Mouse (Mus musculus): ENCODE measurements at regions not wholly inside any gene's neighbourhood (a gene's known extent, or its start where the extent isn't known, plus 50 kb on each side); places are given as distances from the start of the nearest gene placed in this dataset.

- Histone ChIP-seq H3K4me1 (ENCODE audit: control insufficient read depth, insufficient read depth, low read length) (no peaks in the 10 kb centered on the region), H3K4me2 (ENCODE audit: low read depth, low read length) (no peak overlapping the region), H3K27me3 (ENCODE audit: control insufficient read depth, insufficient read depth, low read length) (no peaks in the 10 kb centered on the region), H3K9ac (replicated peaks; ENCODE audit: low read length) (no peak overlapping the region), H3K4me3 (ENCODE audit: low read depth, low read length) (no peak overlapping the region), H3K27ac (replicated peaks; ENCODE audit: low read depth, low read length) (no peak overlapping the region), H3K9me3 (replicated peaks; ENCODE audit: control insufficient read depth, low read length) (no peaks in the 10 kb centered on the region), H3K36me3 (replicated peaks; ENCODE audit: control insufficient read depth, insufficient read depth, low read depth, low read length) (no peaks in the 10 kb centered on the region)
- WGBS: 76% methylated on average over 7 of the region's 7 CpGs
- ATAC-seq (replicated peaks; ENCODE audit: insufficient number of reproducible peaks, low FRiP score, low TSS enrichment, low read depth) (no peak), DNase-seq (ENCODE audit: low spot score) (no peak)
These were observed 254.4 kb downstream of the Hlx start for GRCm38 (mm10) chr1:184478006-184478405.

GRCm38 (mm10) chr1:184462481-184463124 is 269.8 kb downstream of the Hlx start:
- Histone ChIP-seq H3K36me3 (replicated peaks; ENCODE audit: control insufficient read depth, insufficient read depth, low read depth, low read length) (no peaks in the 10 kb centered on the region), H3K4me1 (ENCODE audit: control insufficient read depth, insufficient read depth, low read length) (no peaks in the 10 kb centered on the region), H3K27me3 (ENCODE audit: control insufficient read depth, insufficient read depth, low read length) (no peaks in the 10 kb centered on the region), H3K9ac (replicated peaks; ENCODE audit: low read length) (no peak overlapping the region), H3K4me3 (ENCODE audit: low read depth, low read length) (no peak overlapping the region), H3K27ac (replicated peaks; ENCODE audit: low read depth, low read length) (no peak overlapping the region), H3K9me3 (replicated peaks; ENCODE audit: control insufficient read depth, low read length) (no peaks in the 10 kb centered on the region), H3K4me2 (ENCODE audit: low read depth, low read length) (no peak overlapping the region)
- WGBS: 60% methylated on average over 9 of the region's 9 CpGs
- no peak for ATAC-seq (replicated peaks; ENCODE audit: insufficient number of reproducible peaks, low FRiP score, low TSS enrichment, low read depth)
- no peak for DNase-seq (ENCODE audit: low spot score)

- Histone ChIP-seq H3K9me3 (replicated peaks; ENCODE audit: control insufficient read depth, low read length) (no peaks in the 10 kb centered on the region), H3K36me3 (replicated peaks; ENCODE audit: control insufficient read depth, insufficient read depth, low read depth, low read length) (no peaks in the 10 kb centered on the region), H3K27me3 (ENCODE audit: control insufficient read depth, insufficient read depth, low read length) (no peaks in the 10 kb centered on the region), H3K27ac (replicated peaks; ENCODE audit: low read depth, low read length) (no peak overlapping the region), H3K9ac (replicated peaks; ENCODE audit: low read length) (no peak overlapping the region), H3K4me3 (ENCODE audit: low read depth, low read length) (no peak overlapping the region), H3K4me2 (ENCODE audit: low read depth, low read length) (no peak overlapping the region), H3K4me1 (ENCODE audit: control insufficient read depth, insufficient read depth, low read length) (no peaks in the 10 kb centered on the region)
- DNase-seq (ENCODE audit: low spot score) (no peak), ATAC-seq (replicated peaks; ENCODE audit: insufficient number of reproducible peaks, low FRiP score, low TSS enrichment, low read depth) (no peak)
These were observed 271.0 kb downstream of the Hlx start for GRCm38 (mm10) chr1:184461411-184461810.

- DNase-seq (ENCODE audit: low spot score) (no peak), ATAC-seq (replicated peaks; ENCODE audit: insufficient number of reproducible peaks, low FRiP score, low TSS enrichment, low read depth) (no peak)
- no peak overlapping the region for H3K4me2 ChIP-seq (ENCODE audit: low read depth, low read length)
- H3K36me3 ChIP-seq (replicated peaks; ENCODE audit: control insufficient read depth, insufficient read depth, low read depth, low read length): no peaks in the 10 kb centered on the region
- H3K4me1 ChIP-seq (ENCODE audit: control insufficient read depth, insufficient read depth, low read length): no peaks in the 10 kb centered on the region
- H3K9me3 ChIP-seq (replicated peaks; ENCODE audit: control insufficient read depth, low read length): no peaks in the 10 kb centered on the region
- no peak overlapping the region for H3K4me3 ChIP-seq (ENCODE audit: low read depth, low read length)
- H3K27me3 ChIP-seq (ENCODE audit: control insufficient read depth, insufficient read depth, low read length): no peaks in the 10 kb centered on the region
- no peak overlapping the region for H3K27ac ChIP-seq (replicated peaks; ENCODE audit: low read depth, low read length)
- WGBS: 94% methylated on average over 8 of the region's 8 CpGs
- no peak overlapping the region for H3K9ac ChIP-seq (replicated peaks; ENCODE audit: low read length)
These were observed 275.7 kb downstream of the Hlx start for GRCm38 (mm10) chr1:184456727-184457126.

- no peak overlapping the region for H3K4me3 ChIP-seq (ENCODE audit: low read depth, low read length)
- ATAC-seq (replicated peaks; ENCODE audit: insufficient number of reproducible peaks, low FRiP score, low TSS enrichment, low read depth): no peak
- H3K9ac ChIP-seq (replicated peaks; ENCODE audit: low read length): no peak overlapping the region
- H3K36me3 ChIP-seq (replicated peaks; ENCODE audit: control insufficient read depth, insufficient read depth, low read depth, low read length): no peaks in the 10 kb centered on the region
- no peaks in the 10 kb centered on the region for H3K9me3 ChIP-seq (replicated peaks; ENCODE audit: control insufficient read depth, low read length)
- H3K27me3 ChIP-seq (ENCODE audit: control insufficient read depth, insufficient read depth, low read length): no peaks in the 10 kb centered on the region
- no peak overlapping the region for H3K4me2 ChIP-seq (ENCODE audit: low read depth, low read length)
- H3K4me1 ChIP-seq (ENCODE audit: control insufficient read depth, insufficient read depth, low read length): no peaks in the 10 kb centered on the region
- no peak for DNase-seq (ENCODE audit: low spot score)
- WGBS: 80% methylated on average over 4 of the region's 4 CpGs
- no peak overlapping the region for H3K27ac ChIP-seq (replicated peaks; ENCODE audit: low read depth, low read length)
These were observed 278.0 kb downstream of the Hlx start for GRCm38 (mm10) chr1:184454381-184454780.

GRCm38 (mm10) chr1:184453673-184454072 is 278.7 kb downstream of the Hlx start:
- Histone ChIP-seq H3K4me3 (ENCODE audit: low read depth, low read length) (no peak overlapping the region), H3K27me3 (ENCODE audit: control insufficient read depth, insufficient read depth, low read length) (no peaks in the 10 kb centered on the region), H3K4me2 (ENCODE audit: low read depth, low read length) (no peak overlapping the region), H3K4me1 (ENCODE audit: control insufficient read depth, insufficient read depth, low read length) (no peaks in the 10 kb centered on the region), H3K36me3 (replicated peaks; ENCODE audit: control insufficient read depth, insufficient read depth, low read depth, low read length) (no peaks in the 10 kb centered on the region), H3K9me3 (replicated peaks; ENCODE audit: control insufficient read depth, low read length) (no peaks in the 10 kb centered on the region), H3K27ac (replicated peaks; ENCODE audit: low read depth, low read length) (no peak overlapping the region), H3K9ac (replicated peaks; ENCODE audit: low read length) (no peak overlapping the region)
- ATAC-seq (replicated peaks; ENCODE audit: insufficient number of reproducible peaks, low FRiP score, low TSS enrichment, low read depth): no peak
- DNase-seq (ENCODE audit: low spot score): no peak
- 67% methylated on average over 5 of the region's 5 CpGs for WGBS

- ATAC-seq (replicated peaks; ENCODE audit: insufficient number of reproducible peaks, low FRiP score, low TSS enrichment, low read depth): no peak
- no peaks in the 10 kb centered on the region for H3K27me3 ChIP-seq (ENCODE audit: control insufficient read depth, insufficient read depth, low read length)
- no peak overlapping the region for H3K9ac ChIP-seq (replicated peaks; ENCODE audit: low read length)
- no peak overlapping the region for H3K4me2 ChIP-seq (ENCODE audit: low read depth, low read length)
- no peak overlapping the region for H3K4me3 ChIP-seq (ENCODE audit: low read depth, low read length)
- H3K4me1 ChIP-seq (ENCODE audit: control insufficient read depth, insufficient read depth, low read length): no peaks in the 10 kb centered on the region
- no peak for DNase-seq (ENCODE audit: low spot score)
- WGBS: 92% methylated on average over 9 of the region's 9 CpGs
- no peaks in the 10 kb centered on the region for H3K36me3 ChIP-seq (replicated peaks; ENCODE audit: control insufficient read depth, insufficient read depth, low read depth, low read length)
- no peak overlapping the region for H3K27ac ChIP-seq (replicated peaks; ENCODE audit: low read depth, low read length)
- H3K9me3 ChIP-seq (replicated peaks; ENCODE audit: control insufficient read depth, low read length): no peaks in the 10 kb centered on the region
These were observed 279.4 kb downstream of the Hlx start for GRCm38 (mm10) chr1:184453061-184453460.

- no peak overlapping the region for H3K4me2 ChIP-seq (ENCODE audit: low read depth, low read length)
- ATAC-seq (replicated peaks; ENCODE audit: insufficient number of reproducible peaks, low FRiP score, low TSS enrichment, low read depth) (no peak), DNase-seq (ENCODE audit: low spot score) (no peak)
- no peak overlapping the region for H3K9ac ChIP-seq (replicated peaks; ENCODE audit: low read length)
- no peaks in the 10 kb centered on the region for H3K36me3 ChIP-seq (replicated peaks; ENCODE audit: control insufficient read depth, insufficient read depth, low read depth, low read length)
- 82% methylated on average over 2 of the region's 2 CpGs for WGBS
- no peak overlapping the region for H3K27ac ChIP-seq (replicated peaks; ENCODE audit: low read depth, low read length)
- no peaks in the 10 kb centered on the region for H3K9me3 ChIP-seq (replicated peaks; ENCODE audit: control insufficient read depth, low read length)
- H3K4me3 ChIP-seq (ENCODE audit: low read depth, low read length): no peak overlapping the region
- H3K27me3 ChIP-seq (ENCODE audit: control insufficient read depth, insufficient read depth, low read length): no peaks in the 10 kb centered on the region
- no peaks in the 10 kb centered on the region for H3K4me1 ChIP-seq (ENCODE audit: control insufficient read depth, insufficient read depth, low read length)
These were observed 280.7 kb downstream of the Hlx start for GRCm38 (mm10) chr1:184451686-184452085.
